Mouse (Mus musculus): ENCODE data around the gene 4921511M17Rik.
"Not testable (repeated sequence)": the region's sequence is repeated elsewhere in the genome, so short reads cannot be mapped to it uniquely, and the experiment has no call there.

DNA sequence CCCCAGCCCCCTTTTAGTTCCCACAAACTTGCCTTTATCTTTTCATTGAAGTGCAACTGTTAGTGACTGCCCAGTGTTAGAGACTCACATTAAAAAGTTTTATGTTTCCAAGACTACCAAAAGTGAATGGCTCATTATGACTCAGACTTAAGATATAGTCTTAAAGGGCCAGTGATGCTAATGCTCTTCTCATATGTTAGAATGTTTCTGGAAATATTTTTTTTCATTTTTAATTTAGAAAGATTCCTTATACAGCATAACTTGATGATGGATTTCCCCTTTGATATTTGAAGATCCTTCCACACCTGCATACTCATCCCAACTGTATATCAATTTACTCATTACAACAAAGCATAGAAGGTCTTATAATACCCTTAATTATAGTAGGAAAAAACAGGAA lies 21.1 kb downstream of the 4921511M17Rik start, which contains the start of gene Samt1:
- TF ChIP-seq CTCF, EP300 (IDR thresholded peaks at IDR 0.05; ENCODE audit: low read depth): not testable (repeated sequence)

All from liver, postnatal 0 days (tissue).